In genomic region chr10:52276579-52276978, GRCm38 (mm10) we compare ENCODE assay signal across 19 mouse cellular contexts.
"Had no signal": no experiment of that assay in that cellular context is flagged by ENCODE, and none has a peak within 500 bp of the region (broad histone marks: within the 10 kb centered on the region; RNA-seq: fewer than 3 reads in every experiment).

No protein-coding gene starts in this region.

- ATAC-seq: midbrain, embryonic 16.5 days had no signal

- H3K36me3 ChIP-seq: midbrain, embryonic 10.5 days; midbrain, embryonic 12.5 days; neural tube, embryonic 13.5 days; neural tube, embryonic 15.5 days had no signal

- H3K27ac ChIP-seq: midbrain, embryonic 10.5 days; midbrain, embryonic 12.5 days had no signal

- H3K4me2 ChIP-seq: lung, embryonic 14.5 days; midbrain, embryonic 12.5 days; neural tube, embryonic 13.5 days; neural tube, embryonic 15.5 days had no signal

- DNase-seq: lung, adult 18-20 months; lung, embryonic 14.5 days; lung, postnatal 10 days; lung, postnatal 4 days; midbrain, embryonic 14.5 days; retina, postnatal 1 day; right cerebral cortex, adult 18-20 months; right cerebral cortex, postnatal 25 days; right cerebral cortex, postnatal 4 days; spleen, adult 18-20 months; thymus, adult 18-20 months; thymus, postnatal 14 days; thymus, postnatal 36 days had no signal

- H3K9me3 ChIP-seq: midbrain, embryonic 10.5 days; midbrain, embryonic 12.5 days; neural tube, embryonic 13.5 days; neural tube, embryonic 15.5 days had no signal

- H3K27me3 ChIP-seq: midbrain, embryonic 12.5 days; neural tube, embryonic 13.5 days; neural tube, embryonic 15.5 days had no signal

- H3K4me3 ChIP-seq: midbrain, embryonic 10.5 days; midbrain, embryonic 12.5 days; myocyte; neural tube, embryonic 13.5 days; neural tube, embryonic 15.5 days had no signal

- H3K9ac ChIP-seq: lung, embryonic 14.5 days; midbrain, embryonic 12.5 days; neural tube, embryonic 13.5 days; neural tube, embryonic 15.5 days had no signal
